27 mouse cellular contexts compared by ENCODE assay signal in the genomic region with DNA sequence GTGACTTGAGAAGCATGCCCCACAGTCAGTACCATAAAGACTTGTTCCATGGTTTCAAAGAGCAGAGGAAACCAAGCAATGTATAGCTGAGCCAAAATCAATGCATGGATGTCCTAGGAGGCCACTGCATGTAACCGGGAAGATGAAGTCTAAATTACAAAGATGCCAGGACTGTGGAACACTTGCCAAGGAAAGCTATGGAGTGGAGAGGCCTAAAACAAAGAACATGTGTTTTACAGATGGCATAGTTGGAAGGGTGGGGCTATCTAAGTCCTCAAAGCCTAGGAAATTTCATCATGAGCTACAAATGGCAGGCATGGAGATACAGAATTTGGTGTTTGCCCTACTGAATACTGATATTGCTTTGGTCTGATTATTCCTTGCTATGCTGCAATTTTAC.
"Had no signal": no experiment of that assay in that cellular context is flagged by ENCODE, and none has a peak within 500 bp of the region (broad histone marks: within the 10 kb centered on the region; RNA-seq: fewer than 3 reads in every experiment).

No protein-coding gene starts in this region.

- H3K27me3 ChIP-seq: heart, embryonic 13.5 days; heart, embryonic 15.5 days; hindbrain, embryonic 13.5 days; hindbrain, embryonic 15.5 days; intestine, embryonic 15.5 days; kidney, embryonic 15.5 days; limb, embryonic 12.5 days; limb, embryonic 15.5 days; liver, embryonic 12.5 days had no signal

- DNase-seq: gastrocnemius, adult 2 months; gastrocnemius, postnatal 10 days; gastrocnemius, postnatal 25 days; heart, adult 18-20 months; heart, postnatal 14 days; heart, postnatal 36 days; kidney, adult 11 months; kidney, adult 2 months; kidney, adult 9 months; kidney, postnatal 14 days; kidney, postnatal 36 days; layer of hippocampus, adult 9-11 months; layer of hippocampus, postnatal 36 days; left cerebral cortex, postnatal 4 days had no signal

- H3K27ac ChIP-seq: gastrocnemius, adult 2 months; heart, embryonic 13.5 days; heart, embryonic 15.5 days; hindbrain, embryonic 13.5 days; hindbrain, embryonic 15.5 days; hindbrain, postnatal 0 days; intestine, embryonic 15.5 days; kidney, embryonic 15.5 days; kidney, postnatal 0 days; limb, embryonic 12.5 days; limb, embryonic 15.5 days; liver, embryonic 12.5 days; liver, embryonic 14.5 days had no signal

- H3K4me3 ChIP-seq: gastrocnemius, adult 2 months; heart, embryonic 13.5 days; heart, embryonic 15.5 days; hindbrain, embryonic 13.5 days; hindbrain, embryonic 15.5 days; intestine, embryonic 15.5 days; kidney, embryonic 15.5 days; limb, embryonic 12.5 days; limb, embryonic 15.5 days; liver, embryonic 12.5 days had no signal

- ATAC-seq: hindbrain, postnatal 0 days; intestine, embryonic 15.5 days; liver, embryonic 12.5 days had no signal

- H3K9ac ChIP-seq: heart, embryonic 13.5 days; heart, embryonic 15.5 days; hindbrain, embryonic 13.5 days; hindbrain, embryonic 15.5 days; intestine, embryonic 15.5 days; kidney, embryonic 15.5 days; limb, embryonic 12.5 days; limb, embryonic 15.5 days; liver, embryonic 12.5 days; liver, embryonic 14.5 days had no signal

- H3K9me3 ChIP-seq: heart, embryonic 13.5 days; heart, embryonic 15.5 days; hindbrain, embryonic 13.5 days; hindbrain, embryonic 15.5 days; intestine, embryonic 15.5 days; kidney, embryonic 15.5 days; limb, embryonic 12.5 days; limb, embryonic 15.5 days; liver, embryonic 12.5 days had no signal

- H3K4me1 ChIP-seq: hindbrain, embryonic 15.5 days; intestine, embryonic 15.5 days; kidney, embryonic 15.5 days; limb, embryonic 12.5 days; limb, embryonic 15.5 days had no signal

- H3K4me2 ChIP-seq: heart, embryonic 11.5 days; heart, embryonic 13.5 days; heart, embryonic 15.5 days; hindbrain, embryonic 13.5 days; hindbrain, embryonic 15.5 days; intestine, embryonic 15.5 days; kidney, embryonic 15.5 days; limb, embryonic 12.5 days; limb, embryonic 15.5 days; liver, embryonic 12.5 days had no signal

- H3K36me3 ChIP-seq: heart, embryonic 15.5 days; hindbrain, embryonic 13.5 days; hindbrain, embryonic 15.5 days; limb, embryonic 15.5 days had no signal
